Mouse (Mus musculus): ENCODE data around the gene Rps6kc1. TPM values are rescaled to one million over a fixed set of nuclear protein-coding genes. Genes with fewer than 3 reads are reported as not detected.

Gene Rps6kc1
- polyA plus RNA-seq, 1 experiment from 2014 or later, result 16.3 TPM

GRCm38 (mm10) chr1:190653989-190654693, 257.4 kb downstream of the Rps6kc1 start:
- whole genome bisulfite sequencing, result 88% methylated on average over 20 of the region's 20 CpGs
- Histone ChIP-seq H3K9me3 (replicated peaks) (no peaks in the 10 kb centered on the region), H3K4me3 (no peak overlapping the region), H3K36me3 (no peaks in the 10 kb centered on the region), H3K27me3 (ENCODE audit: low read depth, poor library complexity, severe bottlenecking) (0 out of 2 replicates have a peak, but pooled peaks cover 4% of the 10 kb centered on the region), H3K4me1 (no peaks in the 10 kb centered on the region), H3K27ac (no peak overlapping the region)
- DNase-seq (ENCODE audit: low spot score), result no peak

DNA sequence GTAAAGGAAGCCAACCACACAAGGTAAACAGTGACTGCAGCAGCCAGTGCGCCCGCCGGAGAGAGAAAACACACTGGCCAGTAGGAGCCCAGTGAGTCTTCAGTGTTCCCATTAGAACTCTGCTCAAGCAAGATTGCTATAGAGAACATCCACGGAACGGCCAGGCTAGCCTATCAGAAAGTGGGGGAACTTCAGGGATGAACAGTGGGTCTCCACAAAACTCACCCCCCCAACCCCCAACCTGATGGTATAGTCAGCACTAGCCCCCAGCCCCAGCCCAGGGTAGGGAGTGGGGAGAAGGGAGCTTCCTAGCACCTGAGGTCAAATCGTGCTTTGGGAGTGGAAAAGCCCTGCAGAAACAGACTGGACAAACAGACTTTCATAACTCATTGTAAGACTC, 258.5 kb downstream of the Rps6kc1 start:
- 84% methylated on average over 6 of the region's 6 CpGs for WGBS
- no peak for DNase-seq (ENCODE audit: low spot score)
- H3K4me3 ChIP-seq, result no peak overlapping the region

More for the DNA sequence above, 258.5 kb downstream of the Rps6kc1 start:
- 0 out of 2 replicates have a peak, but pooled peaks cover 4% of the 10 kb centered on the region for H3K27me3 ChIP-seq (ENCODE audit: low read depth, poor library complexity, severe bottlenecking)
- no peaks in the 10 kb centered on the region for H3K4me1 ChIP-seq
- H3K27ac ChIP-seq, result no peak overlapping the region
- H3K9me3 ChIP-seq (replicated peaks), result no peaks in the 10 kb centered on the region
- H3K36me3 ChIP-seq, result no peaks in the 10 kb centered on the region

Other genes with a start within 250 kb of the Rps6kc1 start
- 51.3 and 55.0 TPM in 2 replicates for gene Angel2, start 13.3 kb upstream of the Rps6kc1 start, polyA plus RNA-seq (2016; fragmentation: Nextera tagmentation; extraction: Ambion mirVana)
- 56.3 and 64.0 TPM in 2 replicates for gene Vash2, start 67.5 kb upstream of the Rps6kc1 start, polyA plus RNA-seq (2016; fragmentation: Nextera tagmentation; extraction: Ambion mirVana)
- gene Flvcr1, start 114.4 kb upstream of the Rps6kc1 start, polyA plus RNA-seq (2016; fragmentation: Nextera tagmentation; extraction: Ambion mirVana), result 6.9 and 8.7 TPM in 2 replicates
- not detected in 2 replicates for gene Spata45, start 124.9 kb upstream of the Rps6kc1 start, polyA plus RNA-seq (2016; fragmentation: Nextera tagmentation; extraction: Ambion mirVana)
- 10.4 and 12.5 TPM in 2 replicates for gene Tatdn3, start 151.2 kb upstream of the Rps6kc1 start, polyA plus RNA-seq (2016; fragmentation: Nextera tagmentation; extraction: Ambion mirVana)
- gene Nsl1, start 151.2 kb upstream of the Rps6kc1 start, polyA plus RNA-seq (2016; fragmentation: Nextera tagmentation; extraction: Ambion mirVana), result 36.3 and 37.5 TPM in 2 replicates
- gene Batf3, start 186.1 kb upstream of the Rps6kc1 start, polyA plus RNA-seq (2016; fragmentation: Nextera tagmentation; extraction: Ambion mirVana), result 8.1 and 11.1 TPM in 2 replicates

Measured in limb, embryonic 10.5 days (tissue).